Mouse (Mus musculus) telencephalon, adult 2 months (tissue): ENCODE measurements at regions not wholly inside any gene's neighbourhood (a gene's known extent, or its start where the extent isn't known, plus 50 kb on each side); places are given as distances from the start of the nearest gene placed in this dataset.

Source experiments
- DNase-seq: peaks from one replicate; pipeline ENCODE4 v3.0.0-alpha.2; 2011; ENCODE audit warnings: low read depth, low spot score

- no peak for DNase-seq
These were observed 50.9 kb upstream of the Lmo4 start for GRCm38 (mm10) chr3:144255596-144256550.
